Mouse (Mus musculus) erythroblast, embryonic 14.5 days (primary cell): ENCODE measurements around the gene Nid1.
"Not testable (repeated sequence)": the region's sequence is repeated elsewhere in the genome, so short reads cannot be mapped to it uniquely, and the experiment has no call there.

Experiments used
- GATA1 ChIP-seq: IDR thresholded peaks from 2 replicates; pipeline ENCODE4 v1.6.1; 2012; ENCODE audit warnings: low read length, inconsistent platforms, mixed read lengths
- TAL1 ChIP-seq: IDR thresholded peaks from 3 replicates; pipeline ENCODE4 v1.6.1; 2012; ENCODE audit warnings: low read length, inconsistent platforms, mixed read lengths

DNA sequence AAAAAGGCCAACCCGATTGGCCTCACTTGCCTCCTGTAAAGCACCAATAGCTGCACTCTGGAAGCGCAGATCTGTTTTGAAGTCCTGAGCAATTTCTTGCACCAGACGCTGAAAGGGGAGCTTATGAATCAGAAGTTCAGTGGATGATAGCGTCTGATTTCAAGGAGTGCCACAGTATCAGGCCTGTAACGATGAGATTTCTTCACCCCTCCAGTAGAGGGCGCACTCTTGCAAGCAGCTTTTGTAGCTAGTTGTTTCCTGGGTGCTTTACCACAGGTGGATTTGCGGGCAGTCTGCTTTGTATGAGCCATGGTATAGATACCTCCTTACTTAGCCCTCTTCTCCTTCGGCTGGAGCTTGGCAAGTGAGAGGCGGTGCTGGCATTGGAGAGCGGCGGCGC is 18.5 kb upstream of the Nid1 start:
- TF ChIP-seq TAL1, GATA1: not testable (repeated sequence)
